Mouse (Mus musculus) embryonic fibroblast, embryonic 13.5 days (primary cell): ENCODE results near the gene Mrto4.

Source experiments
- CTCF ChIP-seq: IDR thresholded peaks from 2 replicates; pipeline ENCODE4 v1.5.1; 2011; ENCODE audit warnings: mild to moderate bottlenecking, control low read depth, low read length, moderate library complexity, borderline replicate concordance; ENCODE audit not compliant: insufficient read depth
- POLR2A ChIP-seq: IDR thresholded peaks from 2 replicates; pipeline ENCODE4 v1.6.1; 2011; ENCODE audit warnings: low read depth, mild to moderate bottlenecking, control low read depth, low read length, moderate library complexity

DNA sequence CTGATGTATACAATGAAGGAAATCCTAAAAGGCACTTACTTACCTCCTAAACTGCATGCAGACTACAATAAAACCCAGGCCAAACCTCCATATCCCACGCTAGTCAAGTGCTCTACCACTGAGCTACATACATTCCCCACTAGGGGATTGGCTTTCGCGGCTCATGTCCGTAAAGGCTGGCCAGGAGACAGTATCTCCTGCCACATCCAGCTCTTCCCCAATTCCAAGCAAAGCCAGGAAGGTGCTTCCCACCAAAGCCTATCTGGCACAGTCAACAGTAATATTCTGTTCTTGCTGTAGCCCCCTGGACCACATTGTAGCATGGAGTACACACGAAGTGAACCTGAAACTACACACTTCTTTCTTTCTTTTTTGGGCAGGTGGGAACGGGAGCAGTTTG is 42.7 kb downstream of the Mrto4 start:
- TF ChIP-seq POLR2A = no peak
- TF ChIP-seq CTCF = no peak
